Mouse (Mus musculus): ENCODE results near the gene Xirp1. TPM values are rescaled to one million over a fixed set of nuclear protein-coding genes. Genes with fewer than 3 reads are reported as not detected.
A peak's percentile ranks its signal among the peaks of the same experiment; 100 is the strongest.

Xirp1 gene
- total and polyA plus RNA-seq, 3 experiments: 55.5 to 133 (median 118) TPM

DNA sequence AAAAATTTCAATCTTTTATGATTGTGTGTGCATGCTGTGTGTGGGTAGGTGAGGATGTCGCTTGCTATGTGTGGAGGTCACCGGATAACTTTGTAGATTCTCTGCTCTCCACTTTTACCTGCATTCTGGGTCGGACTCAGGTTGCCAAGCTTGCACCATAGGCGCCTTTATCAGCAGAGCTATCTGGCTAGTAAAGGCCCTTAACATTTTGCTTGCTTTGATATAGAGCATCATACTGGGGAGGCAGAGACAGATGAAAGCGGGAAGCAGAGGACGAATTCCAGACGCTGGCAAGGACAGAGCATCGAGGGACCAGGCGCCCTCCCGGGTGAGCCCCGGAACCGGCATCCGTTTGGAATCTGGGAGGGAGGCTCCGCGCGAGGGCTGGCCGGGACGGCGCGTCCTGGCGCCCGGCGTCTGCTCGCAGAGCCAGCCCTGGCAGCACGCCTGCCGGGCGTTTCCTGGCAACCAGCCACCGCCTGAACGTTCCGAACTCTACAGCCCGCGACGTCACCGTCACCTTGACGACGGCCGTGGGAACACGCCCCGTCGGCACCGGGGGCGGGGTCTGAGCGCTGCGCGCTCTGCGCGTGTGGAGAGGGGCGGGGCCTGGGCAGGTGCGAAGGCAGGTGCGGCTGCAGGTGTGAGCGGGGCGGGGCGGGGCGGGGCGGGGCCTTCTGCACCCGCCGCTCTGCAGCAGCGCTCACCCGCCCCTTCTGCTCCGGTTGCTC lies 12.5 kb downstream of the Xirp1 start:
- intact Hi-C loops (cut with DNase I): loop anchor here (1.0 kb wide), 1 partner anchor 30 kb away; no protein-coding TSS in a partner anchor
- 2% methylated on average over 60 of the region's 60 CpGs for WGBS

DNA sequence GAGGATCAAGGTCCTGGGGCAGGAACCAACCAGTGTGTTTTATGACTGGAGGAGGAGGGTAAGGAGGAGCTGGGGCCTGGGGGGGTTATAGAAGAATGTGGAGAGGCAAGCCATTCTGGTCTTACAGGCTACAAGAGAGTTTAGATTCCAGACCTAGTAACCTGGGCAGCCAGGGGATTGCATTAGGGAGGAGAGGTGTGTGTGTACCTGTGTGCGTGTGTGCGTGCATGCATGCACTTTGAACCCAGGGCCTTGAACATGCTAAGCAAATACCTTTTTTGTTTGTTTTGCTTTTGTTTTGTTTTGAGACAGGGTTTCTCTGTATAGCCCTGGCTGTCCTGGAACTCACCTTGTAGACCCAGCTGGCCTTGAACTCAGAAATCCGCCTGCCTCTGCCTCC lies 13.5 kb downstream of the Xirp1 start:
- intact Hi-C loops (cut with DNase I): no loop called here
- TF ChIP-seq EP300 (IDR thresholded peaks at IDR 0.05; ENCODE audit: insufficient read depth, low read depth, low read length) (no peak), POLR2A (IDR thresholded peaks at IDR 0.05; ENCODE audit: insufficient read depth, low read depth, low read length) (no peak), CTCF (IDR thresholded peaks at IDR 0.05) (no peak)

More for the DNA sequence above, 12.5 kb downstream of the Xirp1 start:
- H3K9ac ChIP-seq (ENCODE audit: low read depth, low read length): 0 out of 2 replicates have a peak overlapping the region, but pooled peaks have one; percentile 39
- peak overlapping the region; percentile 54 for H3K4me3 ChIP-seq
- H3K36me3 ChIP-seq (ENCODE audit: control insufficient read depth, insufficient read depth, low read length): peaks cover 4% of the 10 kb centered on the region; the same call in 1 of the 2 replicates
- no peaks in the 10 kb centered on the region for H3K79me2 ChIP-seq (replicated peaks; ENCODE audit: control insufficient read depth, insufficient read depth, low read length)
- peak; percentile 98 to 100 for DNase-seq
- peak overlapping the region; percentile 82 for H3K27ac ChIP-seq
- H3K4me1 ChIP-seq (ENCODE audit: control insufficient read depth, insufficient read depth, low read length): peaks cover 2% of the 10 kb centered on the region
- TF ChIP-seq CTCF (IDR thresholded peaks at IDR 0.05): no peak
- TF ChIP-seq EP300 (IDR thresholded peaks at IDR 0.05; ENCODE audit: insufficient read depth, low read depth, low read length): peak; percentile 94
- no peak for TF ChIP-seq POLR2A (IDR thresholded peaks at IDR 0.05; ENCODE audit: insufficient read depth, low read depth, low read length)
- no peaks in the 10 kb centered on the region for H3K27me3 ChIP-seq (ENCODE audit: control insufficient read depth, insufficient read depth, low read length)

DNA sequence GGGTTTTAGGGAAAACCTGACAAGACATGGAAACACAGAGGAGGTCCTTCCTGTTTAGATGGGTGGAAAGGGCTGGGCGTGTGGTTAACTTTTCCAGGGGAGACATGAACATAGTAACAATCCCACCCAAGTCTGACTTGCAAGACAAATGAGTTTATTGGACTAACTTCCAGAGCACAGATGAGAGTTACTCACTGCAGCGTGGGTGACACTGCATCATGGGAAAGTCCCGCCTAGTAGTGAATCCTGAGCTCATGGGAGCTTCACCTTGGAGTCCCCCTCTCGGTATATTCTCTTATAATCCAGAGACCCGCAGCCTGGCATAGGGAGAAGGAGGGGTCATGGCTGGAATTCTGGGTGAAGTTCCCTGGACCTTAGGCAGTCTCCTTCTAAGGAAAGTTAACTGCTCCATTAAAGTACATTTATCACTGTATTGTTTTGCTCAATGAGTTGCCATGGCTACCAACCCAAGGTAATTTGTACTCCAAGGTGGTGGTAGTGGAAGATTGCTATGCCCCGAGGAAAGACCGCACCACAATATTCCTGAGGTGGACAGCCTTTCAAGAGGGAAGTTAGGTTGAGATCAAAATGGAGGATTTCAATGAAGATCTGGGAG lies 14.1 kb downstream of the Xirp1 start:
- TF ChIP-seq CTCF (IDR thresholded peaks at IDR 0.05) (no peak), POLR2A (IDR thresholded peaks at IDR 0.05; ENCODE audit: insufficient read depth, low read depth, low read length) (no peak), EP300 (IDR thresholded peaks at IDR 0.05; ENCODE audit: insufficient read depth, low read depth, low read length) (no peak)
- peaks cover 2% of the 10 kb centered on the region for H3K4me1 ChIP-seq (ENCODE audit: control insufficient read depth, insufficient read depth, low read length)
- no peak overlapping the region for H3K27ac ChIP-seq
- no peaks in the 10 kb centered on the region for H3K79me2 ChIP-seq (replicated peaks; ENCODE audit: control insufficient read depth, insufficient read depth, low read length)
- peaks cover 4% of the 10 kb centered on the region; the same call in 1 of the 2 replicates for H3K36me3 ChIP-seq (ENCODE audit: control insufficient read depth, insufficient read depth, low read length)
- DNase-seq: no peak
- no peak overlapping the region for H3K4me3 ChIP-seq
- H3K9ac ChIP-seq (ENCODE audit: low read depth, low read length): no peak overlapping the region
- intact Hi-C loops (cut with DNase I): no loop called here
- no peaks in the 10 kb centered on the region for H3K27me3 ChIP-seq (ENCODE audit: control insufficient read depth, insufficient read depth, low read length)
- WGBS: 77% methylated on average over 7 of the region's 7 CpGs

More for the DNA sequence above, 13.5 kb downstream of the Xirp1 start:
- H3K79me2 ChIP-seq (replicated peaks; ENCODE audit: control insufficient read depth, insufficient read depth, low read length): no peaks in the 10 kb centered on the region
- 98% methylated on average over 3 of the region's 3 CpGs for WGBS
- no peaks in the 10 kb centered on the region for H3K27me3 ChIP-seq (ENCODE audit: control insufficient read depth, insufficient read depth, low read length)
- no peak overlapping the region for H3K9ac ChIP-seq (ENCODE audit: low read depth, low read length)
- no peak for DNase-seq
- H3K36me3 ChIP-seq (ENCODE audit: control insufficient read depth, insufficient read depth, low read length): peaks cover 4% of the 10 kb centered on the region; the same call in 1 of the 2 replicates
- H3K4me1 ChIP-seq (ENCODE audit: control insufficient read depth, insufficient read depth, low read length): peaks cover 2% of the 10 kb centered on the region
- H3K4me3 ChIP-seq: no peak overlapping the region
- H3K27ac ChIP-seq: no peak overlapping the region

DNA sequence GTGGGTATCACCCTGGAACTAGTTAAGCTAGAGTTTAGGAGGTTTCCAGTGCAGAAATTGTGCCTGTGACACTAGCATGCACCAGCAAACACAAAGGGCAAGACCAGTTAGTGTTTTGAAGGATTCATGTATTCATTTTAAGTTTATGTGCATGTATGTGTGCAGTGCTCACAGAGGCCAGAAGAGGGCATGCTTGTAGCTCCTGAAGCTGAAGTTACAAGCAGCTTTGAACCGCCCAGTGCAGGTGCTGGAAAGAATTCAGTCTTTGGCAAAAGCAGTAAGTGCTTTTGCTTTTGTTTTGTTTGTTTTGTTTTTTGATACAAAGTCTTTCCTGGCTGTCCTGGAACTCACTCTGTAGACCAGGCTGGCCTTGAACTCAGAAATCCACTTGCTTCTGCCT lies 15.6 kb downstream of the Xirp1 start:
- Histone ChIP-seq H3K9ac (ENCODE audit: low read depth, low read length) (no peak overlapping the region), H3K36me3 (ENCODE audit: control insufficient read depth, insufficient read depth, low read length) (no peaks in the 10 kb centered on the region), H3K4me3 (no peak overlapping the region), H3K27ac (no peak overlapping the region), H3K27me3 (ENCODE audit: control insufficient read depth, insufficient read depth, low read length) (no peaks in the 10 kb centered on the region), H3K79me2 (replicated peaks; ENCODE audit: control insufficient read depth, insufficient read depth, low read length) (no peaks in the 10 kb centered on the region), H3K4me1 (ENCODE audit: control insufficient read depth, insufficient read depth, low read length) (no peaks in the 10 kb centered on the region; the same call in 1 of the 2 replicates)
- DNase-seq: no peak
- TF ChIP-seq EP300 (IDR thresholded peaks at IDR 0.05; ENCODE audit: insufficient read depth, low read depth, low read length) (no peak), POLR2A (IDR thresholded peaks at IDR 0.05; ENCODE audit: insufficient read depth, low read depth, low read length) (no peak), CTCF (IDR thresholded peaks at IDR 0.05) (peak; percentile 32; the same call in 1 of the 2 replicates)
- intact Hi-C loops (cut with DNase I): no loop called here
- WGBS: 94% methylated on average over 1 of the region's 1 CpGs

DNA sequence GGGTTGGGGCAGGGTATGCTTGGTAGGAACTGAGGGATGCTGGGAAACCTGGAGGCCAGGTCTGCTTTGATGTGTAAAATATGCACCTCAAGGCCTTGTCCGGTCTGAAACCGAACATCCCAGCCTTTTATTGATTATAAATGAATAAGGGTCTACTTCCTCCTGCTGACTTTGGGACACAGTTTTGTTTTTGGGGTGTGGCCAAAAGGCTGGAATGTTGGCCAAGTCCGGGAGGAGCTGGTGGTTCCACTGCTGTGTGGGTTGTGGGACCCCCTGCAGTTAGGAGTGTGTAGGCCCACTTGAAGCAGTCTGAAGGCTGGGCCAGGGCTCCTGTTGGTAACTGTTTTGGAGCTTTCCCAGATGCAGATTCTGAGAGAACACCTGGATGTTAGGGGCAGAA lies 17.5 kb downstream of the Xirp1 start:
- no peaks in the 10 kb centered on the region for H3K27me3 ChIP-seq (ENCODE audit: control insufficient read depth, insufficient read depth, low read length)
- H3K36me3 ChIP-seq (ENCODE audit: control insufficient read depth, insufficient read depth, low read length): no peaks in the 10 kb centered on the region
- H3K4me3 ChIP-seq: no peak overlapping the region
- intact Hi-C loops (cut with DNase I): no loop called here
- no peak overlapping the region for H3K9ac ChIP-seq (ENCODE audit: low read depth, low read length)
- TF ChIP-seq CTCF (IDR thresholded peaks at IDR 0.05) (no peak), EP300 (IDR thresholded peaks at IDR 0.05; ENCODE audit: insufficient read depth, low read depth, low read length) (no peak), POLR2A (IDR thresholded peaks at IDR 0.05; ENCODE audit: insufficient read depth, low read depth, low read length) (no peak)
- H3K79me2 ChIP-seq (replicated peaks; ENCODE audit: control insufficient read depth, insufficient read depth, low read length): no peaks in the 10 kb centered on the region
- H3K27ac ChIP-seq: no peak overlapping the region
- DNase-seq: no peak
- H3K4me1 ChIP-seq (ENCODE audit: control insufficient read depth, insufficient read depth, low read length): peaks cover 2% of the 10 kb centered on the region; the same call in 1 of the 2 replicates
- WGBS: 77% methylated on average over 3 of the region's 3 CpGs

DNA sequence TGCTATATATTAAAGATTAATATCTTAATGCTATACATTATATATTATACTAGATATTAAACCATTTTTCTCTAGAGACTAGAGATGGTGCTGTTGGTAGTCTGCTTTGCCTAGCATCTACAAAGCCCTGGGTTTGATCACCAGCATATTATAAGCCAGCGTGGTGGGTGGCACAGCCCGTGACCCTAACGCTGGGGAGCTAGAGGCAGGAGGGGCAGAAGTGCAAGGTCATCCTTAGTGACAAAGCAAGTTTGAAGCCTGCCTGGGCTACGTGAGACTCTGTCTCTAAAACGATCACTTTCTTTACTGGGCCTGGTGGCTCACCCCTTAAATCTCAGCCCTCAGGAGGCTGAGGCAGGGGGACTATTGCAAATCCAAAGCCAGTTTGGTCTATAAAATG lies 20.5 kb downstream of the Xirp1 start:
- H3K36me3 ChIP-seq (ENCODE audit: control insufficient read depth, insufficient read depth, low read length): no peaks in the 10 kb centered on the region
- WGBS: 88% methylated on average over 5 of the region's 5 CpGs
- intact Hi-C loops (cut with DNase I): no loop called here
- no peak for TF ChIP-seq POLR2A (IDR thresholded peaks at IDR 0.05; ENCODE audit: insufficient read depth, low read depth, low read length)
- TF ChIP-seq CTCF (IDR thresholded peaks at IDR 0.05): no peak
- no peak for TF ChIP-seq EP300 (IDR thresholded peaks at IDR 0.05; ENCODE audit: insufficient read depth, low read depth, low read length)
- DNase-seq: no peak
- H3K27me3 ChIP-seq (ENCODE audit: control insufficient read depth, insufficient read depth, low read length): no peaks in the 10 kb centered on the region
- no peaks in the 10 kb centered on the region for H3K79me2 ChIP-seq (replicated peaks; ENCODE audit: control insufficient read depth, insufficient read depth, low read length)
- H3K4me1 ChIP-seq (ENCODE audit: control insufficient read depth, insufficient read depth, low read length): peaks cover 2% of the 10 kb centered on the region; the same call in 1 of the 2 replicates
- H3K4me3 ChIP-seq: no peak overlapping the region
- H3K27ac ChIP-seq: no peak overlapping the region
- no peak overlapping the region for H3K9ac ChIP-seq (ENCODE audit: low read depth, low read length)

Measured in heart, adult 2 months (tissue).